In genomic region chr15:28081147-28081546, GRCm38 (mm10) we compare ENCODE assay signal across 13 mouse cellular contexts. TPM values are rescaled to one million over a fixed set of nuclear protein-coding genes. Genes with fewer than 3 reads are reported as not detected.
DNase-seq lines count a peak whose midpoint lies in the region; ATAC-seq and TF ChIP-seq lines count a peak whose summit lies in the region.
"Had no signal": no experiment of that assay in that cellular context is flagged by ENCODE, and none has a peak within 500 bp of the region (broad histone marks: within the 10 kb centered on the region; RNA-seq: fewer than 3 reads in every experiment).

No protein-coding gene starts in this region.

- no peak overlapping the region for H3K27ac ChIP-seq in kidney, adult 2 months (ENCODE audit: insufficient read depth, low read depth, low read length)
- no peak overlapping the region for H3K27ac ChIP-seq in hindbrain, postnatal 0 days
- H3K27ac ChIP-seq: limb, embryonic 10.5 days; liver, embryonic 15.5 days; macrophage had no signal

- 68% methylated on average over 7 of the region's 7 CpGs for WGBS in kidney, adult 2 months
- 78% methylated on average over 7 of the region's 7 CpGs for WGBS in hindbrain, postnatal 0 days

- TF ChIP-seq CTCF in kidney, adult 2 months (conservative IDR thresholded peaks at IDR 0.05; ENCODE audit: insufficient read depth, insufficient read length, low read depth, low read length) = no peak
- TF ChIP-seq CTCF in hindbrain, postnatal 0 days (IDR thresholded peaks at IDR 0.05; ENCODE audit: low read depth) = no peak

- no peaks in the 10 kb centered on the region for H3K4me1 ChIP-seq in kidney, adult 2 months (ENCODE audit: control insufficient read depth, insufficient read depth, low read length)
- no peaks in the 10 kb centered on the region for H3K4me1 ChIP-seq in hindbrain, postnatal 0 days (ENCODE audit: insufficient read depth, low read length)
- H3K4me1 ChIP-seq: limb, embryonic 10.5 days; liver, embryonic 15.5 days had no signal

- no peaks in the 10 kb centered on the region for H3K9me3 ChIP-seq in hindbrain, postnatal 0 days (ENCODE audit: low read length)
- H3K9me3 ChIP-seq: limb, embryonic 10.5 days; liver, embryonic 15.5 days had no signal

- DNase-seq in kidney, adult 2 months = peak; percentile 12
- DNase-seq in kidney, adult 18-20 months = no peak
- DNase-seq in induced T-regulatory cell, adult 2 months (ENCODE audit: low read depth) = peak; percentile 52
- DNase-seq in lung, postnatal 36 days = no peak
- no peak for DNase-seq in hindbrain, postnatal 0 days (ENCODE audit: low spot score)
- DNase-seq in layer of hippocampus, adult 9-11 months = no peak
- no peak for DNase-seq in gastrocnemius, postnatal 25 days
- DNase-seq: kidney, postnatal 10 days had no signal

- no peak overlapping the region for H3K9ac ChIP-seq in hindbrain, postnatal 0 days (replicated peaks; ENCODE audit: low read length)
- H3K9ac ChIP-seq: liver, embryonic 15.5 days had no signal

- peak; percentile 86 for ATAC-seq in activated CD4-positive, CD25-positive, alpha-beta regulatory T cell, adult 4 months
- ATAC-seq in hindbrain, postnatal 0 days = no peak
- ATAC-seq: hindbrain, embryonic 16.5 days had no signal

- no peak overlapping the region for H3K4me3 ChIP-seq in kidney, adult 2 months (ENCODE audit: insufficient read depth, low read depth, low read length)
- no peak overlapping the region for H3K4me3 ChIP-seq in hindbrain, postnatal 0 days (ENCODE audit: low read length)
- H3K4me3 ChIP-seq: limb, embryonic 10.5 days; liver, embryonic 15.5 days had no signal

- H3K36me3 ChIP-seq in kidney, adult 2 months (ENCODE audit: control insufficient read depth, insufficient read depth, low read length) = no peaks in the 10 kb centered on the region
- no peaks in the 10 kb centered on the region for H3K36me3 ChIP-seq in hindbrain, postnatal 0 days (ENCODE audit: insufficient read depth, low read length)
- H3K36me3 ChIP-seq: limb, embryonic 10.5 days; liver, embryonic 15.5 days had no signal

- no peak for TF ChIP-seq POLR2A in kidney, adult 2 months (IDR thresholded peaks at IDR 0.05; ENCODE audit: low read depth, low read length)

- H3K27me3 ChIP-seq in kidney, adult 2 months (replicated peaks; ENCODE audit: control insufficient read depth, insufficient read depth, low read length) = no peaks in the 10 kb centered on the region
- no peaks in the 10 kb centered on the region for H3K27me3 ChIP-seq in hindbrain, postnatal 0 days (ENCODE audit: insufficient read depth, low read length)
- H3K27me3 ChIP-seq: liver, embryonic 15.5 days had no signal

- H3K4me2 ChIP-seq in hindbrain, postnatal 0 days (ENCODE audit: low read depth, low read length) = no peak overlapping the region
- H3K4me2 ChIP-seq: liver, embryonic 15.5 days had no signal

RNA-seq across cellular contexts. Expression of gene Trio, which starts 55.5 kb away (rescaled TPM):
- polyA plus RNA-seq in kidney, adult 2 months (2012; rRNA removed) = 37.2 and 44.5 TPM in 2 replicates
- polyA plus RNA-seq in activated CD4-positive, CD25-positive, alpha-beta regulatory T cell, adult 4 months (2017; shearing (Covaris generic)) = 1 to 10 TPM; 7.8 to 8.1 TPM
- 188 and 197 TPM in 2 replicates for total RNA-seq in hindbrain, postnatal 0 days (2014; rRNA removed)
- polyA plus RNA-seq in hindbrain, postnatal 0 days (2015; fragmentation: Nextera tagmentation; extraction: Ambion mirVana) = 19.9 and 24.0 TPM in 2 replicates
- total RNA-seq in gastrocnemius, postnatal 25 days (2021) = 10 to 100 TPM; 31.0 to 36.4 TPM

Comparison
In these comparisons a context has a peak if more than half of its experiments do, and no peak if none do; other contexts are left out.
1. DNase-seq: peak in kidney, adult 2 months (single experiment) and induced T-regulatory cell, adult 2 months (single experiment); none in kidney, adult 18-20 months (single experiment), lung, postnatal 36 days (single experiment), hindbrain, postnatal 0 days (single experiment), layer of hippocampus, adult 9-11 months (single experiment) and gastrocnemius, postnatal 25 days (single experiment).